Mouse (Mus musculus) cerebellum, adult 2 months (tissue): ENCODE measurements at regions not wholly inside any gene's neighbourhood (a gene's known extent, or its start where the extent isn't known, plus 50 kb on each side); places are given as distances from the start of the nearest gene placed in this dataset.

Experiments used
- DNase-seq, 2 experiments: peaks; one replicate each; pipeline ENCODE4 v3.0.0; 2021
- H3K27ac ChIP-seq: fragments of 200-500 bp; 2 replicates; pipeline ENCODE4 v1.5.1; 2012; ENCODE audit warnings: low read length, control low read depth, inconsistent platforms; ENCODE audit not compliant: insufficient read depth
- H3K27me3 ChIP-seq: fragments of 200-500 bp; 2 replicates; pipeline ENCODE4 v1.6.1; 2012; ENCODE audit warnings: inconsistent platforms, mild to moderate bottlenecking, low read length, moderate library complexity; ENCODE audit not compliant: control insufficient read depth, insufficient read depth
- H3K4me1 ChIP-seq: fragments of 200-500 bp; 2 replicates; pipeline ENCODE4 v1.6.1; 2011; ENCODE audit warnings: low read length; ENCODE audit not compliant: control insufficient read depth, insufficient read depth
- H3K4me3 ChIP-seq: fragments of 200-500 bp; replicated peaks from 2 replicates; pipeline ENCODE3; 2011; ENCODE audit warnings: mild to moderate bottlenecking, low read depth, low read length, control low read depth; ENCODE audit not compliant: insufficient read depth
- CTCF ChIP-seq: fragments of 200-500 bp; IDR thresholded peaks from 2 replicates; pipeline ENCODE4 v1.5.1; 2011; ENCODE audit warnings: low read depth, mild to moderate bottlenecking, control low read depth, low read length, moderate library complexity, borderline replicate concordance; ENCODE audit not compliant: insufficient read depth
- POLR2A ChIP-seq: fragments of 200-500 bp; IDR thresholded peaks from 2 replicates; pipeline ENCODE4 v1.6.1; 2011; ENCODE audit warnings: low read length, control low read depth, borderline replicate concordance; ENCODE audit not compliant: insufficient read depth
- WGBS: fragments of 180-500 bp; shearing (Covaris S2); methylation state at CpG from one replicate; pipeline ENCODE4 v1.1.7; 2018; 5-methylcytosine and 5-hydroxymethylcytosine counted together

DNA sequence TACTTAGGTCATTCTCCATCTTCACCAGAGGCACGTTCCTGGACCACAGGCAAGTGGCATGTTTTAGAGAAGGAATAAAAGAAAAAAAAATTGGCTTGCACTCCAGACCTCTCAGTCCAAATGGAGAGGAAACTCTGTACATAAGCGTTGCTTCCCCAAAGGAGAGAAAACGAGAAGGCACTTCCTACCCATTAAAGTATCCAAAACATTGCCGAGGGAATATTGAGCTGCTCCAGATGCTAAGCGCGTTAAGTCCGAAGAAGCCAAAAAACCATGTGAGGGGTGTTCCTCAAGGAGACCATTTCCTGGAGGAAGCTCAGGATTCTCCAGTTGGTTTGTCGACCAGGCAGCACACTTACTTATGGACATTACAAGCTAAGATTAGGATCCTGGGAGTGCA lies 286.2 kb downstream of the Pax1 start:
- no peak overlapping the region for H3K27ac ChIP-seq
- TF ChIP-seq CTCF (no peak), POLR2A (no peak)
- 84% methylated on average over 8 of the region's 8 CpGs for WGBS
- H3K4me1 ChIP-seq = no peaks in the 10 kb centered on the region
- no peak overlapping the region for H3K4me3 ChIP-seq
- no peaks in the 10 kb centered on the region for H3K27me3 ChIP-seq
- DNase-seq = no peak

DNA sequence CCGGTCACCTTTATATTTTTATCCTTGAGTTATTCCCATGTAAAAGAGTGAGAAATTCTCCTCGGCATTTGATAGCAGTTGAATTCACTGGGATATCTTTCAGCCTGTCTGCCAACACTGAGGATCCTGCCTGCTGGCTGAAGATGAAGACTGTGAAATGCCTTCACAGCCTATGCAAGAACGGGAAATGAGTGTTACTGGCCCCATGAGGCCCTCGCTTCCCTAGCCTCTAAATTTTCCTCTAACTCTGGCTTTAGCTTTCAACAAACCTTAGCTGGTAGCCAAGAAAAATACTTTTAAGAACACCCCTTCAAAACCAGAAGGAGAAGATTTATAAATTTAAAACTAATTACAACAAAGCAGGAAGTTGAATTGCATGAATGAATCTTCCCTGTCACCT lies 285.8 kb downstream of the Pax1 start:
- 73% methylated on average over 4 of the region's 4 CpGs for WGBS
- DNase-seq = no peak
- H3K27ac ChIP-seq = no peak overlapping the region
- no peaks in the 10 kb centered on the region for H3K27me3 ChIP-seq
- no peaks in the 10 kb centered on the region for H3K4me1 ChIP-seq
- no peak overlapping the region for H3K4me3 ChIP-seq
- no peak for TF ChIP-seq CTCF
- TF ChIP-seq POLR2A = no peak

DNA sequence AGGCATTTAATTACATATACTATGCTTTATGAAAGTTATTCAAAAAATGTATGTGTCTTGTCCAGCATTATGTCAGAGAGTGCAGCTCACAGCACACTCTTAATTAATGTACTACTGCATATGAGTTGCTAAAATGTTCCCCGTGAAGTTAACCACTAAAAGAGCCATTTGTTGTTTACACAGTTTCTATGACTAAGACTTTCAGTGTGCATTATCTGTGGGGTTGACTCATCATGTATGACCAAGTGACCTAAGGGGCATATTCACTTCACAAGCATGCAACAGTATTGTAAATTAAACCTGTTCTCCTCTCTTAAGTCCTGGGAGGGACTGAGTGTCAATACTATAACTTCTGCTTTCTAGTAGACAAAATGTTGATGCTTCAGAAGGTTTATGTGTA lies 276.2 kb downstream of the Pax1 start:
- no peak for DNase-seq
- 73% methylated on average over 1 of the region's 1 CpGs for WGBS
- no peaks in the 10 kb centered on the region for H3K4me1 ChIP-seq
- H3K4me3 ChIP-seq = no peak overlapping the region
- no peaks in the 10 kb centered on the region for H3K27me3 ChIP-seq
- TF ChIP-seq POLR2A = no peak
- no peak for TF ChIP-seq CTCF
- H3K27ac ChIP-seq = no peak overlapping the region

DNA sequence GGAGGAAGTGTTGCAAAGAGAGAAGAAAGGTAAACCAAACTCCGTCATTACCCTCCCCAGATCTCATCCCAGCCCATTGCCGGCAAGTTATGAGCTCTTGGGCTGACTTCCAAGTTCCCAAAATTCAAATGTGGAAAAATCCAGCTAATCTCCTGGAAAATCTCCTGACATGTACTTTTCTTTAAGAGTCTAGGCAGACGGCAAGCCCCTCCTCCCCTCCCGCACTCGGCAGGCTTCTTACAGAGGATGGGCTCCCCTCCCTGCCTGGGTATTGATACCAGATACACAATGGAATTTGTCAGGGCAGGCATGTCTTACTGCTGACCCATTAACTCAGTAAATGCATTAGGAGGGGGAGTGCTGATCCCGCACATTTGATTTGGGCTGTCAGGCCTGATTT lies 271.0 kb downstream of the Pax1 start:
- Histone ChIP-seq H3K27me3 (no peaks in the 10 kb centered on the region), H3K4me3 (no peak overlapping the region), H3K4me1 (no peaks in the 10 kb centered on the region), H3K27ac (no peak overlapping the region)
- no peak for DNase-seq
- TF ChIP-seq CTCF (no peak), POLR2A (no peak)
- WGBS = 17% methylated on average over 6 of the region's 6 CpGs

DNA sequence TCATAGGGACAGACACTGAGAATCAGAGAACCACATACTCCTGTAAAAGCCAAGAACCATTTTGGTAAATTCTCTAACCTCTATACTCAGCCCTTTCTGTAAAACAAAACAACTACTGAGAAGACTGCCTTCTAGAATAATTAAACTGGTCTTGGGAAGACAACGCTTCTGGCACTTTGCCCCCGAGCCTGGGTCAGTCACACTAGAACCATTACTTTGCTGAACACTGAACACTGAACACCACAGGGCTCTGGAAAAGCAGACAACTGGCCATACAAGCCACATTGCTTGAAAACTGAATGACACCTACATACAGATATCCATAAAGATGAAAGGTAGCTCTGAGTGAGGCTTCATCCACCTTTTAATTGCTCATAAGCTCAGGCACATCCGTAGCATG lies 268.0 kb downstream of the Pax1 start:
- no peak for TF ChIP-seq POLR2A
- TF ChIP-seq CTCF = no peak
- 70% methylated on average over 3 of the region's 3 CpGs for WGBS
- Histone ChIP-seq H3K27ac (no peak overlapping the region), H3K4me1 (no peaks in the 10 kb centered on the region), H3K27me3 (no peaks in the 10 kb centered on the region), H3K4me3 (no peak overlapping the region)
- no peak for DNase-seq

DNA sequence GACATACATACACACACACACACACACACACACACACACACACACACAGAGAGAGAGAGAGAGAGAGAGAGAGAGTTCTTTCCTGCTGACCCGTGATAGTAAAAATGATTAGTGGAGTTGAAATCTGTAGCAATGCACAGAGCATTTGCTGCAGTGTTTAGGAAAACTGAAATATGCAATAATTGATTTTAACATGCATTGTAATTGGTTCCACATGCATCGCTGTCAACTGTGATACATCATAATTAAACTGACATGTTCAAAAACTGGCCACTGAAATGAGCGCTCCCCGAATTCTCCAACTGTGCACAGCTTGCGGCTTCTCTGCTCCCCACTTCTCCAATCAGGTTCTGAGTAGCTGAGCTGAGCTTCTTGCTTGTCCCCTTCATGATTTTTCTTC lies 265.4 kb downstream of the Pax1 start:
- Histone ChIP-seq H3K27me3 (no peaks in the 10 kb centered on the region), H3K4me1 (no peaks in the 10 kb centered on the region), H3K27ac (no peak overlapping the region), H3K4me3 (no peak overlapping the region)
- WGBS = 33% methylated on average over 5 of the region's 5 CpGs
- TF ChIP-seq CTCF (no peak), POLR2A (no peak)
- no peak for DNase-seq

DNA sequence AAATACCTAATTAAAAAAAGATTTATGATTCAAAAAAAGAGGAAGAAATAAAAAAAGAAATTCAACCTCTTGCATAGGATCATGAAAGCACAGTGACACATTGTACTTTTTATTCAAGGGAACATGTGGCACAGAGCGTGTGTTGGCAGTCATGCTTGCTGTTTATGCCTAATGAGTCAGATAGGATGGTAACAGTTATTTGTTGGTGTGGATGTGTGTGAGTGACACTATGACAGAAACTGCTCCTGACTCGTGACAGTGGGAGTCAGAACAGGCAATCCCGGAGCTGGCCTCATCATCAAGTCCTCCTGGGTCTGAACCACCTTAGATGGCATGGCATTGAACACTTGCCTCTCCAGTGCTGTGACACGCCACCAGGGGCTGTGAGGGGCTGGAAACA lies 261.4 kb downstream of the Pax1 start:
- H3K27ac ChIP-seq = no peak overlapping the region
- no peak overlapping the region for H3K4me3 ChIP-seq
- no peaks in the 10 kb centered on the region for H3K27me3 ChIP-seq
- TF ChIP-seq POLR2A = no peak
- no peak for TF ChIP-seq CTCF
- no peaks in the 10 kb centered on the region for H3K4me1 ChIP-seq
- 72% methylated on average over 4 of the region's 4 CpGs for WGBS
- DNase-seq = no peak

DNA sequence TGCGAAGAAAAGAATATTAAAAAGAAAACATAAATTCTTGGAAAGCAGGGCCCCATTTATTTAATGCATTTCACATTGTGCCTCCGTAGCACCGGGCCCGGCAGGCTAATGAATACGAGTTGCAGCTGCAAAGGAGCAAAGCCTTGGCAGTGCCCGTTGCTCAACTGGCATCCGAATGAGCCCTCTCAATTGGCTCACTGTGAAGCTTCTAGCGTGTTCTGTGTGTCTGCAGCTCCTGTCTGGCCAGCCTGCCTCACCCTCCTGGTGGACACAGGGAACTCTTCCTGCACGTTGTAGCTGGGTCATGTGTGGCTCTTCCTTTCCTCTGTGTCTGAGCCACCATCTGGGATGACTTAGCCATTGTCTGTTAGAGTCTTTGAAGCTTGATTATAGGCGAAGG lies 256.1 kb downstream of the Pax1 start:
- no peak for TF ChIP-seq POLR2A
- no peak for TF ChIP-seq CTCF
- WGBS = 30% methylated on average over 10 of the region's 10 CpGs
- DNase-seq = no peak
- Histone ChIP-seq H3K4me1 (no peaks in the 10 kb centered on the region), H3K27ac (no peak overlapping the region), H3K4me3 (no peak overlapping the region), H3K27me3 (no peaks in the 10 kb centered on the region)
